Mouse (Mus musculus) heart, postnatal 0 days (tissue): ENCODE measurements around the gene Abca4. TPM values are rescaled to one million over a fixed set of nuclear protein-coding genes. Genes with fewer than 3 reads are reported as not detected.

Experiments
- ATAC-seq: fragments of 200-750 bp; cut with Nextera tagmentation; 2 replicates; pipeline ENCODE4 v1.8.0; 2017; ENCODE audit warnings: low read depth, moderate number of reproducible peaks, moderate library complexity; ENCODE audit not compliant: insufficient read depth
- DNase-seq: peaks from one replicate; pipeline ENCODE4 v3.0.0-alpha.2; 2016; ENCODE audit warnings: low spot score
- H3K27ac ChIP-seq: fragments of 300-500 bp; sonication (generic); 2 replicates; pipeline ENCODE4 v1.5.1; 2014; ENCODE audit warnings: low read depth, mild to moderate bottlenecking
- H3K27me3 ChIP-seq: fragments of 300-500 bp; sonication (generic); 2 replicates; pipeline ENCODE4 v1.6.1; 2014; ENCODE audit warnings: low read length, mixed read lengths; ENCODE audit not compliant: control insufficient read depth, insufficient read depth
- H3K36me3 ChIP-seq: fragments of 300-500 bp; sonication (generic); replicated peaks from 2 replicates; pipeline ENCODE4 v1.6.1; 2014; ENCODE audit warnings: low read length, mixed read lengths; ENCODE audit not compliant: control insufficient read depth, insufficient read depth
- H3K4me1 ChIP-seq: fragments of 300-500 bp; sonication (generic); 2 replicates; pipeline ENCODE4 v1.6.1; 2014; ENCODE audit warnings: antibody characterized with exemption; ENCODE audit not compliant: control insufficient read depth, insufficient read depth
- H3K4me2 ChIP-seq: fragments of 300-500 bp; sonication (generic); 2 replicates; pipeline ENCODE4 v1.6.1; 2014; ENCODE audit warnings: low read depth, mild to moderate bottlenecking, low read length, moderate library complexity
- H3K4me3 ChIP-seq: fragments of 300-500 bp; sonication (generic); 2 replicates; pipeline ENCODE4 v1.5.1; 2014; ENCODE audit warnings: low read depth, low read length
- H3K9ac ChIP-seq: fragments of 300-500 bp; sonication (generic); replicated peaks from 2 replicates; pipeline ENCODE4 v1.6.1; 2014; ENCODE audit warnings: low read depth, low read length, mixed read lengths
- H3K9me3 ChIP-seq: fragments of 300-500 bp; sonication (generic); replicated peaks from 2 replicates; pipeline ENCODE4 v1.6.1; 2016; ENCODE audit warnings: low read length; ENCODE audit not compliant: control insufficient read depth
- CTCF ChIP-seq: IDR thresholded peaks from 2 replicates; pipeline ENCODE4 v1.5.1; 2016; ENCODE audit warnings: antibody characterized with exemption, control low read depth, low read depth
- EP300 ChIP-seq: IDR thresholded peaks from 2 replicates; pipeline ENCODE4 v1.6.1; 2016; ENCODE audit warnings: antibody characterized with exemption, low read depth
- WGBS: fragments of 180-500 bp; shearing (Covaris S2); extraction: QIAGEN DNeasy Blood & Tissue Kit; methylation state at CpG from one replicate; pipeline ENCODE4 v1.1.7; 2014; 5-methylcytosine and 5-hydroxymethylcytosine counted together
- polyA plus RNA-seq: library from polyadenylated mRNA; unstranded; fragments of >200 nt; fragmentation: Nextera tagmentation; extraction: Ambion mirVana; gene quantifications from 2 replicates; pipeline ENCODE4 v1.2.1, GENCODE M21; 2015
- total RNA-seq: library from RNA; depleted of rRNA; stranded (reverse); fragments of >200 nt; gene quantifications from 2 replicates; pipeline ENCODE4 v1.2.3, GENCODE M21; 2014; ENCODE audit warnings: low replicate concordance

Gene Abca4
- total and polyA plus RNA-seq, 2 experiments from 2014 or later, result 5.7 to 21.9 TPM

DNA sequence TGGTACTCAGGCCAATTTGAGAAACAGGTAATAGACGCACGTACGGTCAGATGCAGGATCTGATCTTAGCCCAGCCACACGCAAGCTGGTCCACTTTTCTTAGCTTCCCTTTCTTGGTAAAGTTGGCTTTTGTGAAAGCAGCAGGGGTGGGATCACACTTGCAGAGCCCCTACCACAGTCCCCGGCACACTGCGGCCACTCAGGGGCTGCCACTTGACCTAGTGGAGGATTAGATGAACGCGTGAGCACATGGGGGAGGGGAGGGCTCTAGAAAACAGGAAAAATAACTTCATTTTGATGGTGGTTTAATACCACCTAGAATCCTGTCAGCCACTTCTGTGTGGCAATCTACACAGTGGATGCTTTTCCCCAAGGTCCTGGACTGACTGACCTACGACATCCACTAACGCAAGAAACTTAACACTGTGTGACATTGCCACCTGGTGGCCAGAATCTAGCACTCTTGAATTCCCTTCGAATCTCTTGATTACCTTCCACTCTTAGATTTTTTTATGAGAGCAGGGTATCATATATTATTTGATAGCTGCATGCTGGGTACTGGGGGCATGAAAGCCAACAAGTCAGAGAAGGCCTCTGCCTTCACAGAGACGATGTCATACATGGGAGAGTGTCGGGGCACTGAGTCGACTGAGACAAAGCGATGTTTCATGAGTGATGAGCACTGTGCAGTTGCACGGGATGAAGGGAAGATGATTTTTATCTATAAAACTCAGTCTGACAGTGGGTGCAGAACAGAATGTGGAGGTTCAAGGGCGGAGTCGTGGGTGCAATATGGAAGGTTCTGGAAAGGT lies 96.6 kb downstream of the Abca4 start:
- Histone ChIP-seq H3K9ac (no peak overlapping the region), H3K27me3 (no peaks in the 10 kb centered on the region), H3K4me1 (peaks cover 8% of the 10 kb centered on the region; the same call in 1 of the 2 replicates), H3K4me3 (no peak overlapping the region), H3K36me3 (no peaks in the 10 kb centered on the region; the same call in 1 of the 2 replicates), H3K27ac (no peak overlapping the region), H3K9me3 (no peaks in the 10 kb centered on the region), H3K4me2 (no peak overlapping the region)
- ATAC-seq (peak; percentile 56; the same call in 1 of the 2 replicates), DNase-seq (peak; percentile 89)
- WGBS, result 60% methylated on average over 18 of the region's 18 CpGs
- TF ChIP-seq CTCF (peak; percentile 91), EP300 (no peak)

DNA sequence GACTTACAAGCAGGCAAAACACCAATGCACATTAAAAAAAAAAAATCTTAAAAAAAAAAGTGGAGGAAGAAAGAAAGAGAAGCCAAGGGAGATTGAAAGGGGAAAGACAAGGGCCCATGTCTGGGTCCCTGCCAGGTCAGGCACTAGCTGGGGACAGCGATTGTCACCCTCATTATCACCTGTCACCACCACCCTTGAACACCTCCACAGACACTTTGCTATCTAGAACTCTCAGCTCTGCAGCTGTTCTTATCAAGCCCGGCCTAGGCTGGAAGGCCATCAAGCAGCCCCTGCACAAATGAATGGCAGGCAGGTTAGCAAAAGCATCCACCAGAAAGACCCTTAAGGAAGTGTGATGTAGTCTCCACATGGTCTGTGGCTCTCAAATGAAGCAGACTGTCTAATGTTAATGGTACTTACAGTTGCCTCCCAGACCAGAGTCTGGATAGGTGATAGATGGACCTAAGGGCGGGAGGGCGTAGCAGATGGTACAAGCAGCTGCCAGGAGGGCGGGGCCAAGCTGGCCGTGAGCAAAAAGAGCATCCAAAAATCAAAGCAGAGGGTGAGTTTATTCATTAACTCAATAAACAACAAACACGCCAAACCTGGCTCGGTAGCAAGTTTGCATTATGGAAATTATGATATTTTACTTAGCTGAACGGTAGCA lies 98.1 kb downstream of the Abca4 start:
- DNase-seq (peak; percentile 78), ATAC-seq (peak; percentile 92)
- peak overlapping the region; percentile 26; the same call in 1 of the 2 replicates for H3K27ac ChIP-seq
- no peak overlapping the region for H3K4me3 ChIP-seq
- no peaks in the 10 kb centered on the region; the same call in 1 of the 2 replicates for H3K36me3 ChIP-seq
- no peak for TF ChIP-seq CTCF
- TF ChIP-seq EP300, result peak; percentile 93
- H3K9ac ChIP-seq, result no peak overlapping the region
- 37% methylated on average over 9 of the region's 9 CpGs for WGBS
- H3K4me1 ChIP-seq, result peaks cover 12% of the 10 kb centered on the region; the same call in 1 of the 2 replicates
- no peaks in the 10 kb centered on the region for H3K27me3 ChIP-seq
- no peak overlapping the region for H3K4me2 ChIP-seq
- H3K9me3 ChIP-seq, result no peaks in the 10 kb centered on the region

DNA sequence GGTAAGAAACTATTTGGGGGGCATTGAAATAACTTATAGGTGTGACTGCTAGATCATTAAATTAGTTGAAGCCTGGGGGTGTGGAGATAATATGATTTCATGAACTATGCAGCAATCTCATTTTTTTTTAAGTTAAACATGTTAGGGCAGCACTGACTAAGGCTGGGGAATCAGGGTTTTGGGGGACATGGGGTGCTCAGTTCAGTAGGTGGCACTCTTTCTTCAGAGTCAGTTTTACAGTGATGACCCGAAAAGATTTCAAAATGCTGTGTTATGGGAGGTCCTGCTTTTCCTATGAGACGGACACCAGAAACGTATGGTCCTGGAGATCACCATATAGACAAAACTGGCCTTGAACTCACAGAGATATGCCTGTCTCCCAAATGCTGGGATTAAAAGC lies 99.2 kb downstream of the Abca4 start:
- 80% methylated on average over 3 of the region's 3 CpGs for WGBS
- no peak overlapping the region for H3K27ac ChIP-seq
- H3K4me3 ChIP-seq, result no peak overlapping the region
- TF ChIP-seq EP300 (no peak), CTCF (no peak)
- no peak overlapping the region for H3K4me2 ChIP-seq
- no peaks in the 10 kb centered on the region for H3K9me3 ChIP-seq
- no peak for DNase-seq
- no peak for ATAC-seq
- H3K27me3 ChIP-seq, result no peaks in the 10 kb centered on the region
- H3K4me1 ChIP-seq, result peaks cover 12% of the 10 kb centered on the region; the same call in 1 of the 2 replicates
- H3K36me3 ChIP-seq, result no peaks in the 10 kb centered on the region
- no peak overlapping the region for H3K9ac ChIP-seq

DNA sequence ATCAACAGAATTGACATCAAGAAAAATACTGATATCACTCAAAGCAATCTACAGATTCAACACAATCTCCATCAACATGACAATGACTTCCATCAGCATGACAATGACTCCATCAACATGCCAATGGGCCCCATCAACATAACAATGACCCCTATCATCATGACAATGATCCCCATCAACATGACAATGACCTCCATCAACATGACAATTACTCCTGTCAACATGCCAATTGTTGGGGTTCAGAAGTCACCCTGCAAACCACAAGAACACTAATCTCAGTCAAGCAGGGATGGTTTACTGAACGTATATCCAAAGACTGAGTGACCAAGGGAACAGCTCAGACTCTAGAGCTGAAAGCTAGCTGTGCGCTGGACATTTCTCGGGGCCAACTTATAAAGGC lies 101.2 kb downstream of the Abca4 start:
- no peak for TF ChIP-seq EP300
- TF ChIP-seq CTCF, result no peak
- WGBS, result 94% methylated on average over 3 of the region's 3 CpGs
- H3K27me3 ChIP-seq, result no peaks in the 10 kb centered on the region
- H3K4me3 ChIP-seq, result no peak overlapping the region
- H3K4me2 ChIP-seq, result no peak overlapping the region
- H3K9me3 ChIP-seq, result no peaks in the 10 kb centered on the region
- ATAC-seq, result no peak
- no peaks in the 10 kb centered on the region for H3K36me3 ChIP-seq
- no peak overlapping the region for H3K9ac ChIP-seq
- H3K4me1 ChIP-seq, result peaks cover 12% of the 10 kb centered on the region; the same call in 1 of the 2 replicates
- DNase-seq, result no peak
- H3K27ac ChIP-seq, result no peak overlapping the region

DNA sequence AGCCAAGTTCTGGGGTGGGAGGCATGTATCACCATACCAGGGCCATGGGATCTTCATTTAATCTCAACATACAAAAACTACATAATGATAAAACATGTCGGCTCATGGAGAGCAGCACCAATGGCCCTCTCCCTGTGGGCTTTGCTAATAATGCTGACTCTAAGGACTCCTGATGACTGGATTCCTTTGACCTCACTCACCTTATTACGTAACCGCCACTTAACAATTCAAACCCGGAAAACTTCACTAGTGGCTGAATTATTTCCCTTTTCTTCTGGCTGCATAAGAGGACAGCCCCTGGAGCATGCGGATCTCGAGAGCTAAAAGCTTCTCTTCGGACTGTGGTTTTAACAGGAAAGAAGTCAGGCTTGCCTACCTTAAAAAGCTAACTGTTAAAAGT lies 106.6 kb downstream of the Abca4 start:
- no peak overlapping the region for H3K4me2 ChIP-seq
- peaks cover 22% of the 10 kb centered on the region; the same call in 1 of the 2 replicates for H3K4me1 ChIP-seq
- ATAC-seq, result no peak
- no peak overlapping the region for H3K9ac ChIP-seq
- no peak overlapping the region for H3K27ac ChIP-seq
- H3K9me3 ChIP-seq, result no peaks in the 10 kb centered on the region
- 81% methylated on average over 7 of the region's 7 CpGs for WGBS
- no peak overlapping the region for H3K4me3 ChIP-seq
- no peak for DNase-seq
- TF ChIP-seq CTCF (no peak), EP300 (no peak)
- H3K36me3 ChIP-seq, result no peaks in the 10 kb centered on the region
- H3K27me3 ChIP-seq, result no peaks in the 10 kb centered on the region
